Mouse (Mus musculus) liver, adult 2 months (tissue): Measurements from ENCODE around the gene Mast3.

Experiments
- CTCF ChIP-seq: fragments of 200-500 bp; IDR thresholded peaks from 2 replicates; pipeline ENCODE4 v1.5.1; 2011; ENCODE audit warnings: low read depth, low read length, control low read depth
- POLR2A ChIP-seq: fragments of 200-500 bp; IDR thresholded peaks from 2 replicates; pipeline ENCODE4 v1.6.1; 2011; ENCODE audit warnings: low read length, control low read depth; ENCODE audit not compliant: insufficient read depth; ENCODE audit errors: extremely low read depth

- no peak for TF ChIP-seq CTCF
- no peak for TF ChIP-seq POLR2A
Observed at GRCm38 (mm10) chr8:70845108-70845507, 40.3 kb upstream of the Mast3 start.
